In genomic region chr13:83727051-83727765, GRCm38 (mm10) we compare ENCODE assay signal across 8 mouse cellular contexts.
A peak's percentile ranks its signal among the peaks of the same experiment; 100 is the strongest.
DNase-seq lines count a peak whose midpoint lies in the region; ATAC-seq lines count a peak whose summit lies in the region.

No protein-coding gene starts in this region.

- no peaks in the 10 kb centered on the region for H3K9me3 ChIP-seq in hindbrain, embryonic 14.5 days (ENCODE audit: control insufficient read depth, low read length)
- H3K9me3 ChIP-seq in midbrain, embryonic 14.5 days (ENCODE audit: control insufficient read depth, low read length) = no peaks in the 10 kb centered on the region

- H3K4me3 ChIP-seq in hindbrain, embryonic 14.5 days (replicated peaks; ENCODE audit: low read length) = peak overlapping the region; percentile 90
- peak overlapping the region; percentile 86 for H3K4me3 ChIP-seq in midbrain, embryonic 14.5 days (replicated peaks; ENCODE audit: low read depth, low read length)

- intact Hi-C loops in gastrocnemius, postnatal 14 days (cut with DNase I; ENCODE audit: low total_unique reads) = no loop called here

- H3K27ac ChIP-seq in hindbrain, embryonic 14.5 days = peak overlapping the region; percentile 100
- peak overlapping the region; percentile 100 for H3K27ac ChIP-seq in midbrain, embryonic 14.5 days (replicated peaks; ENCODE audit: low read depth, low read length)

- H3K4me1 ChIP-seq in hindbrain, embryonic 14.5 days (replicated peaks; ENCODE audit: control insufficient read depth, insufficient read depth, low read length) = no peaks in the 10 kb centered on the region
- H3K4me1 ChIP-seq in midbrain, embryonic 14.5 days (ENCODE audit: control insufficient read depth, insufficient read depth, low read length) = no peaks in the 10 kb centered on the region

- peak overlapping the region; percentile 87 for H3K4me2 ChIP-seq in hindbrain, embryonic 14.5 days (replicated peaks)
- H3K4me2 ChIP-seq in midbrain, embryonic 14.5 days (ENCODE audit: low read length) = peak overlapping the region; percentile 86

- peak; percentile 54 to 64 for DNase-seq in layer of hippocampus, adult 18-20 months (ENCODE audit: low spot score in 2 of 2)
- no peak for DNase-seq in layer of hippocampus, adult 11-12 months (ENCODE audit: low spot score)
- peak; percentile 87 to 91 for DNase-seq in cerebellum, postnatal 10 days
- DNase-seq in hindbrain, embryonic 14.5 days (ENCODE audit: low spot score) = peak; percentile 82
- DNase-seq in midbrain, embryonic 14.5 days = peak; percentile 92
- DNase-seq in adrenal gland, adult 18-20 months (ENCODE audit: low spot score in 2 of 2) = no peak
- DNase-seq in gastrocnemius, postnatal 14 days = no peak
- DNase-seq in kidney, adult 11 months = no peak

- peak; percentile 70 for ATAC-seq in hindbrain, embryonic 14.5 days (ENCODE audit: low FRiP score)
- ATAC-seq in midbrain, embryonic 14.5 days (ENCODE audit: low FRiP score, low TSS enrichment) = peak; percentile 65

- H3K36me3 ChIP-seq in hindbrain, embryonic 14.5 days (replicated peaks; ENCODE audit: control insufficient read depth, insufficient read depth) = no peaks in the 10 kb centered on the region
- H3K36me3 ChIP-seq in midbrain, embryonic 14.5 days (ENCODE audit: control insufficient read depth, insufficient read depth, low read length) = no peaks in the 10 kb centered on the region

- no peaks in the 10 kb centered on the region for H3K27me3 ChIP-seq in hindbrain, embryonic 14.5 days (ENCODE audit: control insufficient read depth, insufficient read depth, low read length)
- H3K27me3 ChIP-seq in midbrain, embryonic 14.5 days (ENCODE audit: control insufficient read depth, insufficient read depth, low read length) = no peaks in the 10 kb centered on the region; the same call in 1 of the 2 replicates

- H3K9ac ChIP-seq in hindbrain, embryonic 14.5 days = peak overlapping the region; percentile 100
- peak overlapping the region; percentile 100 for H3K9ac ChIP-seq in midbrain, embryonic 14.5 days (replicated peaks; ENCODE audit: low read length)

- 1% methylated on average over 38 of the region's 38 CpGs for WGBS in hindbrain, embryonic 14.5 days
- under 1% methylated on average over 38 of the region's 38 CpGs for WGBS in midbrain, embryonic 14.5 days

Comparison
In these comparisons a context has a peak if more than half of its experiments do, and no peak if none do; other contexts are left out.
1. DNase-seq: peak in layer of hippocampus, adult 18-20 months (2 of 2), cerebellum, postnatal 10 days (2 of 2), hindbrain, embryonic 14.5 days (single experiment) and midbrain, embryonic 14.5 days (single experiment); none in layer of hippocampus, adult 11-12 months (single experiment), adrenal gland, adult 18-20 months (0 of 2), gastrocnemius, postnatal 14 days (single experiment) and kidney, adult 11 months (single experiment).